Mouse (Mus musculus): ENCODE results near the gene Cckar.
A peak's percentile ranks its signal among the peaks of the same experiment; 100 is the strongest.
"Not testable (repeated sequence)": the region's sequence is repeated elsewhere in the genome, so short reads cannot be mapped to it uniquely, and the experiment has no call there.

Gene Cckar

GRCm38 (mm10) chr5:53673493-53674150 is 33.9 kb downstream of the Cckar start:
- not testable (repeated sequence) for DNase-seq (ENCODE audit: low read depth)

GRCm38 (mm10) chr5:53672352-53672751 is 35.2 kb downstream of the Cckar start:
- DNase-seq (ENCODE audit: low read depth) = peak; percentile 71

- no peak for DNase-seq (ENCODE audit: low read depth)
Observed at GRCm38 (mm10) chr5:53671507-53671906, 36.0 kb downstream of the Cckar start.

- no peak for DNase-seq (ENCODE audit: low read depth)
Observed at GRCm38 (mm10) chr5:53670321-53670938, 37.1 kb downstream of the Cckar start.

GRCm38 (mm10) chr5:53668021-53668420 is 39.5 kb downstream of the Cckar start:
- no peak for DNase-seq (ENCODE audit: low read depth)

- no peak for DNase-seq (ENCODE audit: low read depth)
Observed at GRCm38 (mm10) chr5:53663665-53664064, 43.8 kb downstream of the Cckar start.

GRCm38 (mm10) chr5:53662413-53662812 is 45.1 kb downstream of the Cckar start:
- peak; percentile 21 for DNase-seq (ENCODE audit: low read depth)

GRCm38 (mm10) chr5:53661508-53661907 is 46.0 kb downstream of the Cckar start:
- peak; percentile 65 for DNase-seq (ENCODE audit: low read depth)

GRCm38 (mm10) chr5:53657925-53658324 is 49.6 kb downstream of the Cckar start:
- DNase-seq (ENCODE audit: low read depth) = peak; percentile 37

- no peak for DNase-seq (ENCODE audit: low read depth)
Observed at GRCm38 (mm10) chr5:53656596-53656995, 50.9 kb downstream of the Cckar start.
